Mouse (Mus musculus) forelimb bud, embryonic 11.5 days (tissue): ENCODE results near the gene Gm10803.

Experiments
- DNase-seq: peaks from one replicate; pipeline ENCODE4 v3.0.0-alpha.2; 2012; ENCODE audit warnings: low read depth, low spot score

Gene Gm10803

GRCm38 (mm10) chr2:93591706-93592105 is 31.3 kb downstream of the Gm10803 start:
- no peak for DNase-seq

GRCm38 (mm10) chr2:93592164-93592790 is 31.9 kb downstream of the Gm10803 start:
- DNase-seq, result peak; percentile 40

GRCm38 (mm10) chr2:93593121-93593520 is 32.8 kb downstream of the Gm10803 start:
- no peak for DNase-seq

- DNase-seq, result peak; percentile 32
These were observed 36.8 kb downstream of the Gm10803 start for GRCm38 (mm10) chr2:93597145-93597544.

- no peak for DNase-seq
These were observed 39.4 kb downstream of the Gm10803 start for GRCm38 (mm10) chr2:93599731-93600130.

GRCm38 (mm10) chr2:93604601-93605285 is 44.4 kb downstream of the Gm10803 start:
- DNase-seq, result no peak

- no peak for DNase-seq
These were observed 48.4 kb downstream of the Gm10803 start for GRCm38 (mm10) chr2:93608800-93609199.

GRCm38 (mm10) chr2:93613020-93613419 is 52.7 kb downstream of the Gm10803 start:
- no peak for DNase-seq
